Mouse (Mus musculus) megakaryocyte, embryonic 14.5 days (primary cell): ENCODE measurements around the gene Ggt7.

Experiments
- FLI1 ChIP-seq: IDR thresholded peaks from 2 replicates; pipeline ENCODE4 v1.6.1; 2012; ENCODE audit warnings: low read length, inconsistent platforms, mixed read lengths
- GATA1 ChIP-seq: IDR thresholded peaks from 3 replicates; pipeline ENCODE4 v1.6.1; 2012; ENCODE audit warnings: mixed read lengths, low read length, inconsistent platforms, borderline replicate concordance

GRCm38 (mm10) chr2:155451256-155451655, 66.8 kb downstream of the Ggt7 start:
- TF ChIP-seq GATA1 (no peak), FLI1 (no peak)
